Mouse (Mus musculus): ENCODE data around the gene Hacd2.

DNA sequence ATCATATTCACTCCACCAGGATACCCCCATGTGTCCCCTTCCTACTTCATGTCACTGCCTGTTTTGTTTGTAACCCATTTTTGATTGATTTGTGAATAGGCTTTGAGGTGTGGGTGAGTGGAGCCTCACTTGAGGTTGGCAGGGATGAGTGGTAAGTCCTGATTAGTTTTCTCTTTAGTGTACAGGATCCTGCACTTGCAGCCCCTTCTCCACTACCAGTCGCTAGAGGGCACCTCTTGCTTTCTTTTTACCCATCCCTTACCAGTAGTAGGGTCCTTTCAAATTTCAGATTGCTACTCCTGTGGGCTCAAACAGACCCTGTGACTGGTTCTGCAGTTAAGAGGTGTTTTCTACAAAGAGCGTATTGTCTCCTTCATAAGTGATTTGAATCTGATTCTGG lies 38.8 kb downstream of the Hacd2 start:
- no peak for TF ChIP-seq CTCF (IDR thresholded peaks at IDR 0.05; ENCODE audit: control insufficient read depth, insufficient read depth, insufficient replicate concordance, low read depth, low read length)
- TF ChIP-seq POLR2A (IDR thresholded peaks at IDR 0.05; ENCODE audit: control insufficient read depth, low read depth, low read length), result no peak

Measured in testis, adult 2 months (tissue).